Mouse (Mus musculus): ENCODE measurements around the gene Hlcs.

Hlcs gene

DNA sequence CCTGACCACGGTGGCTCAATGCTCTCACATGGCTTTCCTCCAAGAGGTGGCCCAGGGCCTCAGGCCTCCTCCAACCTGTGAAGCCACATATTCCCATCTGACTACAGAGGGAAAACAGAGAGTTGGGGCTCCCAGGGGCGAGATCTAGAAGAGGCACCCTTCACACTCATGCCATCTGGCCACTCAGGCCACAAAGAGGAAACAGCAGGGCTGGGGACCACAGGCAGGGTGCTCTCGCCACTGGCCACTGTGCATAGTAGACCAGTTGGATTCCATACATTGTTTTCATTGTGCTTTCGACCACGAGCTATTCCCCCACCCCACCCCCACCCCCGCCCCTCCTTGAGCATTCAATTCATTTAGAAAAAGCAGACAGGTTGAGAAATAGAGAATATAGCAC, 151.4 kb downstream of the Hlcs start:
- no peak for DNase-seq

DNA sequence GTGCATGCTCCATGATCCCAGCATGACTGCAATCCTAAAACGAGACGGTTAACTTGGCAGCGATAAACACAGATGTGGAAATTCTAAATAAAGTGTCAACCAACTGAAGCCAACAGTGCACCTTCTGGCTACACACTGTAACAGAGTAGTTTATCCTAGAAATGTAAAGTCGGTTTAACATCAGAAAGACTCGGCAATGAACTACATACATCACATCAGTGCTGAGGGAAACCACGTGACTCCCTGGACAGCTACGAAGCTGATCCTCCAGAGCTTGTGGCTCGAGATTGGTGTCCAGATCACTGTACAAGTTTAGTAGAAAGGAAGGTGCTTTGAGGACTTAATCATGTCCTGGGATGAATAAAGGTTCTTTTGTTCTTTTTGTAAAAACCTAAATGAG, 155.6 kb downstream of the Hlcs start:
- DNase-seq, result no peak

DNA sequence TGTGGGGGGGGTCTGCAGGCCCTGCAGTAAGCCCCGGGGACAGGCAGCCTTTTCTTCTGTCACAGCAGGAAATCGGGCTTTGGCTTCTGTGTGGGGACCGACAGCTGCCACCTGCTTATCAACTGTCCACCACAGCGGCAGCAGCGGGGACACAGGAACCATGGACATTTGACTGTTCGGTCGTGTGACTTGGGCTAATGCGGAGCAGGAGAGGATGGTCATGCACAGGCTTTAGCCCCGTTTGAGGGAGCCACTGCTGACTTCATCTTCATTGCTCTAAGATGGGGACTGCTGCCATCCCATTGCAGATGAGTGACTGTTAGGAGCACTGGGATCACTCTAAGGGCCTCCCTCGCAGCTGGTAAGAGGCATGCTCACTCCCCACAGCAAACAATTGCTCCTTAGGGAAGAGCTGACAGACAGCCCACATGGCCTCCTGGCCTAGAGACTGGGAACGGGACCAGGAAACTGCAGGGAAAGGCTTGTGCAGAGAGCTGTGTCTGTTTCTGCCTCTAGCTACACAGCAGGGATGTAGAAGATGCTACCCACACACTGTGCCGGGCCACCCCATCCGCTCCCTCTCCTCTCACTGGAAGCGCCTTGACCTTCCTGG, 158.2 kb downstream of the Hlcs start:
- DNase-seq, result no peak

DNA sequence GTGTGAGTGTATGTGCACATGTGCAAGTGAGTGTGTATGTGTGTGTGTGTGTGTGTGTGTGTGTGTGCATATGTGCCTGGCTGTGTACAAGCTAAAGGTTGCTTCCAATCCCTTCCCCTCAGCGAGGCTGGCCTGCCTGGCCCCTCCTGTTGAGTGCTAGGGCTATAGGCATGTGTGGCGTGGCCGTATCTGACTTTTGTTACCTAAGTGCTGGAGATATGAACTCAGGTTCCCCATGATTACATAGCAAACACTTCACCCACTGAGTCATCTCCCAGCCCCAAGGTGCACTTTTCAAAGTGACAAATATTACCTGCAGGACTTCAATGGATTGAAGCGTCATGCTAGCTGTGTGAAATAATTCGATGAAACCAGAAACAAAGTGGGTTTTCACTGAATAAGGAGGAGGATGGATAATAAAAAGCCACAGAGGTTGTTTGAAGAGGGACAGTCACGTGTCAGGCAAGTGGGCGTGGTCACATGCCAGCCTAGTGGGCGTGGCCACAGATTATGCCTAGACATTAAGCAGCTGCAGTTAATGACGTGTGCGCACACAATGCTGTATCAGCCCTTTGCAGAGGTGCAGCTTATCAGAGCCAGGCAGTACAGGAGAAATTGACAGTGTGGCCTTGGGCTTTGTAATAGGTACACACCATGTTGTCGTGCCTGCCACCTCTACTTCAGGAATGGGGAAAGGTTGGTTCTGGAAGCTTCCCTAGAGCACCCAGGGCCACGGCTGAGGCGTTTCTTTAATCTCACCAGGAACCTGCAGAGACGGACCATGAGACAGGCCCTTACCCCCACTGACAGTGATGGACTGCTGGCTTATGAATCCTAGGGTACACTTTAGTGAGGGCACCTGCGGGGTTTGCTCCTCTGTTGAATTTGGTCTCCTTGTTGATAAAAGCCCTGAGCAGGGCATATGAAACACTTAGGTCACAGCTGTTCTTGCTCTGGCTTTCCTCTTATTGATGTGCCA, 163.0 kb downstream of the Hlcs start:
- peak; percentile 15 to 38 for DNase-seq

DNA sequence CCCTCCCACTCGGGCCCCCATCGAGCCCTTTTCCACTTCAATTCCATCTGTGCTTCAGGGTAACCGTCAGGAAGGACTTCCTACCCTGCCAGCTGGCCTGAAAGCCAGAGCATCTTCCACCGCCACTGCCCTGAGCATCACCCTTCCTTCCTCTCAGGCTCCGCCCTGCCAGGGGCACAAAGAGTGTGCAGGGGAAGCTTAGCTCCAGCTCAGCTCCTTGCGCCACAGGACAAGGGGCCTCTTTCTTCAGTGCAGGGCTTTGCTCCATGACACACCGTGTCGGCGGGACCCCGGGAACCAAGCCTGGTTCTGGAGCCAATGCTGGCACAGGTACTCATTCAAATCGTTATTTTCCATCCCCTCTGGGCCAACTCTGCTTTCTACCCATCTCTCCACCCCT, 165.2 kb downstream of the Hlcs start:
- peak; percentile 65 to 73 for DNase-seq

DNA sequence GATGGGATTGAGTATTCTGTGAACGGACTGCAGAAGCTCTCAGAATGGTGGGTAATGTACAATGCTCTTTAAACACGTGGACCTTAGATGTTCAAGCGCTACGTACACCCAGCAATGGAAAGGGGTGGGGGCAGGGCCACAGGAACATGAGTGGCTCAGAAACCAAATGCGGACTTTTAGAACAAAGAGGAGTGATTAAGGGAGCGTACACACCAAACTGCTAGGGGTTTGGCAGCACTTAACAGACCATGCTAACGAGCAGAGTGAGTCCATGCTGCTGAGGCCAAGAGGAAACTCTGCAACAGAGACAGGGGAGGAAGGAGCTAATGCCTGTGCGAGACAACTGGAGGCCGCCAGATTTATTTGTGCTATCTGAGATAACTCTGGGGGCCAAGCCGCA, 170.0 kb downstream of the Hlcs start:
- peak in 1 of 2 experiments; percentile 32 for DNase-seq

DNA sequence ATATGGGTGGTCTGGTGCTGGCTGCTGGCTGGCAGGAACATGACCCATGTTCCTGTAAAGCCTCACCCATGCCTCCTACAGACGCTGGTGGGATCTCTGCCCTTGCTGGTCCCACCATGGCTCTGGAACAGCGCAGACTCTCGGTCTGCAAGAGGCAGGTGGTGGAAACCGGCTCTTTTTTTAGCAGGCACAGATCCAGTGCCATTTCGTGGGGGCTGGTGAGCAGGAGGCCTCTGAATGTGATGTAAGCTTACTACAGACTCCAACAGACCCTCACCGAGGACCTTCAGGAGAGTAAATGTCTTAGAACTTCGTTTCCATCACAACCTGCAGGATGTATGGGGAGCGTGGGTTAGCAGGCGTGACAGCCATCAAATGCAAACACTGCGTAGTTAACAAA, 172.6 kb downstream of the Hlcs start:
- DNase-seq, result no peak

DNA sequence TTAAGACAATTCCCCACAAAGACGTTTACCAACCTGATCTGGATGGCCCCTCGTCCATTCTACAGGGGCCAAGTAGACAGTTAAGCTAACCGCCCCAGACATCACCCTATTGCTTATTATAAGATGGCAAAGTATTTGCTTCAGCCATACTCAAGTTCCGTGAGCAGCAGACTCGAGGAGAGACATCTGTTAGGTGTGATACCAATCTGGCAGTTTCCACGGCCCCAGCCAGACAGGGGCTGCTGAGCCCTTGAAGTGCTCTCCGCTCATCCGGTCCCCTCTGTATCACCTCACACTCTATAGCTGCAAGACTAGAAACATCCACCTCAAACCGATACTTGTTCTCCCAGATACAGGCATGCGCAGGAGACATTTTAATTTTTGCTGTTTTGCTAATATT, 179.2 kb downstream of the Hlcs start:
- no peak for DNase-seq

DNA sequence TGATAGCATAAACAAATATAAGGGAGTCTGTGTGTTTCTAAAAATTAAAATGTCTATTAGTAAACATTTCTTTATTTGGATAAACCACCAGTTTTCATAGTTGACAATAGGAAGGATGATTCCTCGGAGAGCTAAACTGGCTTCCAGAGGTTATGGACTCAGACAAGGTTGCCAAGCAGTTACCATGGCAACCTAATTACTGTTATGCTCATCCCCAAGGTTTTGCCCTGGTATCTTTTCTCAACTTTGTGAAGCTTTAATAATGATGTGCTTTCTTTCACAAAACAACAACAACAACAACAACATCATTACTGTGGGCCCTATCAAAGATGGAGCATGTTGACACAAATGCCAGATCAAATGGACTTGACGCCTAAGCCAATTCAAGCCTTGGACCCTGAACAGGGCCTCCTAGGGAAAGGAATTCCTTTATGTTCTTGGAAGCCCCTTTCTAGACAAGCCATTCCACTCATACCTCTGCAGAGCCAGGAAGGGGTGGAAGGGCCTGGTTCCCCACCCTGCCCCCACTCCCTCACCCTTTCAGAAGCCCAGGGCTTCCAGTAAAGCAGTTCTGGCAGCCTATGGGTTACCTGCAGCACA, 185.0 kb downstream of the Hlcs start:
- DNase-seq, result no peak

DNA sequence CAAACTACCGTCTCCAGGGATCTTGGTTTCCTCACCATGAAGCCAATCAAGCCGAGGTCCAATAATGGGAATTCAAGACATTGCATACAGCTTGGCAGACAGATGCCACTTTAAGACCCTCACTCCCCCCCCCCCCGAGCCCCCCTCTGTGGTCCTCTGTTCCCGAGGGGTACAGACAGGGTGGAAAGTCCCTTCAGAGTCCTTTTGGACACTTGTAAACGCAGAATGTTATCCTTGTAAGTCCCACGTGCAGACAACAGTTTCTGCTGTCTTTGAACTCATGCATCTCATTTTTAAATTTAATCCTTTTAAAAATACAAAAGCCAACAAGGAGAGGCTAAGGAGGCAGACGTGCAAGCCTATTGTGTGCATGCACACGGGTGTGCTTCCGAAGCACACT, 187.2 kb downstream of the Hlcs start:
- DNase-seq, result no peak

DNA sequence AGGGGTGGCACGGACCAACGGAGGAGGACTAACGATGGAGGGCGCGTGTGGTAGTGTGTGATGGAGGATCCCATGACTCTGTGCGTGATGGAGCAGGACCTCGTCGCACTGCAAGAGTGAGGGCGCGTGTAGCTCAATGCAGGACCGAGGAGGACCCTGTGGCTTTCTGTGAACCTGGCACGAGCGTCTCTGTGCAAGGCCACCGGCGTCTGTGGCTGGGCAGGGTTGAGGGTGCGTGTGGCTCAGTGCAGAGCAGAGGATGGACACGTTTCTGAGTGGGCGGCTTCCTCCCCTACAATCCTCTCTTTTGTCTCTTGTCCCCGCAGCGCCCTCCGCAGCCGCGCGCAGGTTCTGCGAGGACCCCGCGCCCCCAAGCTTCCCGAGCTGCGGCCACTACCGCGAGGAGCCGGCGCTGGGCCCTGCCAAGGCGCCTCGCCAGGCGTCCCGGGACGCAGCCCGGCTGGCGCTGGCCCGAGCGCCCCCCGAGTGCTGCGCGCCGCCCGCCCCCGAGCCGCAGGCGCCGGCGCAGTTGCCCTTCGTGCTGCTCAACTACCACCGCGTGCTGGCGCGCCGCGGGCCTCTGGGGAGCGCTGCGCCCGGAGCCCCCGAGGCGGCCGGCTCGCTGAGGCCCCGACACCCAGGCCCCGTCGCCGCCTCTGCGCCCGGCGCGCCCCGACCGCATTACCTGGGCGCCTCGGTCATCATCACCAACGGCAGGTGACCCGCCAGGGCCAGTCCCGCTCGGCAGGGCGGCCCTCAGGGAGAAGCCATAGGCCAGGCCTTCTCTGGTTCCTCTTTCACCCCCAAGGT, 188.0 kb downstream of the Hlcs start:
- peak in 1 of 2 experiments; percentile 61 for DNase-seq

DNA sequence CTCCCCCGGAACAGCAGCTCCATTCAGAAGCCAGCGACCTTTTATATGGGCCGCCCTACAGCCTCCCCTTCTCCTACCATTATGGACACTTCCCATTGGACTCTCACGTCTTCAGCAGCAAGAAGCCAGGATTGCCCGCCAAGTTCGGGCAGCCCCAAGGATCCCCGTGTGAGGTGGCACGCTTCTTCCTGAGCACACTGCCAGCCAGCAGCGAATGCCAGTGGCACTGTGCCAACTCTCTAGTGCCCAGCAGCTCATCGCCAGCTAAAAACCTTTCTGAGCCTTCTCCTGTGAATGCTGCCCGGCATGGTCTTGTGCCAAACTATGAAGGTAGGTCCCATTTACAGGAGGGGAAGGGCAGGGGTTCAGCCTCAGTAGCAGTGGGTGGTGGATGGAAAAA, 190.1 kb downstream of the Hlcs start:
- DNase-seq, result peak; percentile 36 to 54

DNA sequence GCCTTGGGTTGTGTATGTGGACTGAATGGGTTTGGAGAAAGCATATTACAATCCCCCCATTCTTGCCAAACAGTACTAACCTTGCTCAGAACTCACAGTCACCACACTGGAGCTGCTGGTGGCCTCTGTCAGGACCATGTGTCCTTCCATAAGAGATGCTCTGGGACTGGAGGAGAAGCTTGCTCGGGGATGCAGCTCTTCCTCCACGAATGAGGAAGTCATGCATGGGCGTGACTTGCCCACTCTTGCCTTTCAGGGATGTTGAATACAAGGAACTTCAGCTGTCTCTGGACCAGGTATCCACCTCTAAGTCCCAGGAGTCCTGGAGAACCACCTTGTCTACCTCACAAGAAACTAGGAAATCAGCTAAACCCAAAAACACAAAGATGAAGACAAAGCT, 191.0 kb downstream of the Hlcs start:
- peak in 1 of 2 experiments; percentile 10 for DNase-seq

DNA sequence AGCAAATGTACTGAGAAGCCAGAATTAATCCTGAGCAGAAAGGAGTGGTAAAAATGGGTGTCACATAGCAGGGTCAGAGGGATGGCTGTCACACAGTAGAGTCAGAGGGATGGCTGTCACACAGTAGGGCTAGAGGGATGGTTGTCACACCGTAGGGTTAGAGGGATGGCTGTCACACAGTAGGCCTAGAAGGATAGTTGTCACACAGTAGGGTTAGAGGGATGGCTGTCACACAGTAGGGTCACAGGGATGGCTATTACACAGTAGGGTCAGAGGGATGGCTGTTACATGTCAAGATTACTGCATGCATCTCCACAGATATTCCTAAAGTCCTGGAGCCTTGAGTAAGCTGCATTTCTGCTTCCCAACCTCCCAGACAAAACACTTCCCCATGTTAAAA, 195.0 kb downstream of the Hlcs start:
- no peak for DNase-seq

DNA sequence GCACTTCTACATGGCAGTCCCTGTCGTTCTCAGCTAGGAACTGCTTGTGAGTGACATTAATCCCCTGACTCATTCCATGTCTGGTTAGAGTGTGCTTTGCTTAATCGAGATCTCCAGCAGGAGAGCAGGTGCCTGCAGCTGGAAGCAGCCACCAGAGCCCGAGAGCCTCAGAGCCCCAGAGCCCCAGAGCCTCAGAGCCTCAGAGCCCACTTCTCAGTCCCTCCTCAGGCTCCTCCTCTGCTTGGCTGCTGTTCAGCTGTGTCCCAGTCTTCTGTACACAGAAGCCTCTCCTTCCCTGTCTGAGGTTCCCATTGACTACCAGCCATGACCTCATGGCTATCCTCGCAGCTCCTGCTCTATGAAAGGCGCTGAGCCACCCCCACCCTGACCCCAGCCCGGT, 196.0 kb downstream of the Hlcs start:
- DNase-seq, result peak in 1 of 2 experiments; percentile 26

DNA sequence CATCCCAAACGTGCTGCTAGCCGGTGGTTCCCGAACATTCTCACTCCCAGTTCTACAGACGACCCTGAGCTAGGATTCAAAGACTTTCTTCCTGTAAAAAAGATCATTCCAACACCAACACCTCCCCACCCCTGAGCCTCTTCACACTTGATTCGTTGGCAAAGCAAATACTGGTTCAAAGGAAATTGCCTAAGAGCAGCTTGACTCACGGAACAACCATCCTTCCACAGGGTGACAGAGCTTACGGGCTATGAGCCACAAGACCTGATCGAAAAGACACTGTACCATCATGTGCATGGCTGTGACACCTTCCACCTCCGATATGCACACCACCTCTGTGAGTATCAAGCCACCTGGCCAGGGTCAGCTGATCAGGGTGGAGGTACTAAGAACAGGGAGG, 198.7 kb downstream of the Hlcs start:
- DNase-seq, result no peak

DNA sequence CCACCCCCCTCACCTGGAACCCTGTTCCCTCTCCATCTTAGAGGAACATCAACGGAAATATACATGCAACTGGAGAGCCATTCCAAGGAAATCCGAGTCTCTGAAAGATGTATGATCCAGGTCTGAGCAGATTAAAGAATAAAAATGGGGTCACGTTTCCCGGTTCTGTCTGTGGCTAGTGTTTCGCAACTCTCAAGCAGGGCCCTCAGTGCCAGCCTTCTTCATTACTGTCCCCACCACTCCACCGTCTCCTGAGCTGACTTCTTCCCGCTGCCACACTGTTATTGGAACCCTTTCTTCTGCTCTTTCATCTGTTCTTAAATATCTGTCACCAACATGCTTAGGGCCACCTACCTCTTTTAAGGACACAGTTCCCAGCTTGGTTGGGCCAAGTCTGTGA, 200.2 kb downstream of the Hlcs start:
- no peak for DNase-seq

DNA sequence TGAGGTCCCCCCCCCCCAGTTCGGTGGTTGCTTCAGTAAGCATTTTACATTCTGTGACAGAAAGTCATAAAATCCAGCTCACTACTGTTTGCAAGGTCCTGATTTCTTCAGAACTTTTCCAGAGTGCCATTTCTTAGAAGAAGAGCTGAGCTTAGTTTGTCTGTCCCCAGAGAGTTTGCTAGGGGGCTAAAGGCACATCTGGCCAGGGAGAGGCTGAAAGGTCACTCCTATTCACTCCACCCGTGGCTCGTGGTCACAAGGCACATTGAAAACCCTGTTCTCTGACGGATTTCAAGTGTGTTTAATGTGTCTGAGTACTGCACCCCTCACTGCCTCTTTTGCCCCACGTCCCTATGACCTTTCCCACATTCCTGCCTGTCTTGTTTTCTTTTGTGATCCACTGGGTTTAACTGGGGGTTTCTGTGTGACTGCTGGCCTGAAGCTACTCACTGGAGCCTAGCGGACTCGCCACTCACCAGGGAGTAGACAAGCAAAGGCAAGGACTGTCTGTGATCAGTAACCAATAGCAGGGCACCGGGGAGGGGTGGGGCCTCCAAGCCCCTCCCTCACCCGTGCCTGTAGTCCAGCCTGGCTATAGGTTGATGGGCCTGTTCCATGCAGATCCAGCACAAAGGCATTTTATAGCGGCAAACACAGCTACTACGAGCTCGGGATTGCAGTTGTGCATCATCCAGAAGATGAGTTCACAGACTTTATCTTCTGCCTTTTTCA, 215.5 kb downstream of the Hlcs start:
- no peak for DNase-seq

DNA sequence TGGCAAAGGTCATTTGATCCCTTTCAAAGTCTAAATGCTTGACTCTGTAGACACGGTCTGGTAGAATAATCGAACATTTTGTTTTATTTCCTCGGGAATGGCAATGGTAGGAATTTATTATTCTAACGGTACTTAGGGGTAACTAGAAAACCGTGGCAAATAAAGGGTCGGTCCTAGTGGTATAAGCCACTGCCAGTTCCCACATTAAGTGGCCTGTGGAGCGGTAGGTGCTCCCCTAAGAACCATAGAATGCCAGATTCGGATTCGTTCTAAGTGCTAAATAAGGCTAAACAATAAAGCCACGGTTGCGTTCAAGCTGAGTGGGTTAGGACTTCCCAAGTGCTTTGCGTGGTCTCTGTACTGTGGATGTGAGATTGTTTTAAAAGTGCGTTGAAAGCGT, 216.9 kb downstream of the Hlcs start:
- DNase-seq, result no peak

DNA sequence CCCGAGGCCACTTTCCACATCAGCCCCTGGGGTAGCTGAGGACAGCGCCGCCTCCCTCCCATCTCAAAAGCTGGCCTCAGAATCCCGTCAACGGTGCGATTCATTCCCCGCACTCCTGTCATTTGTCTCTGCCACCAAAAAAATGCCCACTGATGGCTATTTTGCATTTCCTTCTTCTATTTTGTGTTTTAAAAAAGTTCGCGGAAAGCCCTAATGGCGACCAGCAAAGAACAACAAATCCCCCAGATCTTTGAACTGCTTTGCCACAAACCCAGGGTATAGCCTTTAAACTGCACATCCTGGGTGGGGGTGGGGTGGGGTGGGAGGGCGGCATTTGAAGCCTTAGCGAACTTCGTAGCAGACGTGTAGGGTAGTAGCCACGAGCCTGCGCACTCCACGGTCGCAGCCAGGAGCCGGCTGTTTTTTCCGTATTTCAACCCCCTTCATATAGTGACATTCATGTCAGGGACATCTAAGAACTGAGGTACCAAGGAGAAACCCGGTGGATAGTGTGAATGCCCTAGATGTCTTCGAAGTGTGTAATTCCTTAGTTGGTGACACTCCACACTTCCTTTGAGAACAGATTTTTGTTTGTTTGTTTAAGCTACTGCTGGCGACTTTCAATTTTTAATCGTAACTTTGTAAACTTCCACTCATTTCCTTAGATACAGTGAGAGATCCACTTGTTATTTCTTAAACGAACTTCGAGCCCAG, 218.1 kb downstream of the Hlcs start:
- DNase-seq, result no peak

DNA sequence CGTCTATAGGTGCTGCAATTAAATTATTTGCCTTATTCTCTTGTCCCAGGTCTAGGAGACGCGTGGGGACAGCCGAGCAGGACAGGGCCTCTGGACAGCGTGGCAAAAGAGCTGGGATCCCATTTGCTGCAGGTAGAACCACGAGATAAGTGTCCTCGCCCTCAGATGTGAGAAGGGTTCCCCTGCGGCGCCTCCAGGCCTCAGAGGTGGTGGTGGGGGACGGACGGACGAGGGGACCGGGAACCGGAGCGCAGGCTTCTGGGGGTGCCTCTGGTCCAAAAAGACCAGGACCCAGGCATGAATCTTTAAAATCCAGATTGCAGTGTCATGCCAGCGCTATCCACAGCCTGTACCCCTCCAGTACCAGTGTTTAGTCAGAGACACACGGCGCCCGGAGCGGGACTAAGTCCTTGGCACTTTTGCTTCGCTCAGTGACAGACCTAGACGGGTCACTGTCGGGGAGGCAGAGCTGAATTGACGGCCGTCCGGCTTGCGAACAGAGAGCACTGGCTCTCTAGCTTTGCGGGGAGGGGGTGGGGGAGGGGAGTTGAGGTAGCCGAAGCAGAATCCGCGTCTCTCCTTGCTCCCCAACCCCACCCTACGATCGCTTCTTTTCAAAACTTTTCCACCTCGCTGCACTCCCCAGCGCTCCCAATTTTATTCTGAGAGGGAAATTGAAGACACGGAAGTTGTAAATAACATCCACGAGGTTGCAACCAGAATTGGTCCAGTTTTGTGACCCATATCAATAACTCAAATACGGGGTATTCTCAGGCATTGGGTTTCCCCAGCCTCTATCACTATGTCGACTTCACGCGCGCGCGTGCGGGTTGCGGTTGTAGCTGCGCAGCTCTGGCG, 218.9 kb downstream of the Hlcs start:
- DNase-seq, result no peak

Measured in lung, postnatal 4 days (tissue).